ENCODE assay signal across 8 mouse cellular contexts in genomic region chr11:98342000-98342945, GRCm38 (mm10). TPM values are rescaled to one million over a fixed set of nuclear protein-coding genes. Genes with fewer than 3 reads are reported as not detected.
A peak's percentile ranks its signal among the peaks of the same experiment; 100 is the strongest.
DNase-seq lines count a peak whose midpoint lies in the region; ATAC-seq and TF ChIP-seq lines count a peak whose summit lies in the region.

No protein-coding gene starts in this region.

- DNase-seq in CD4-positive helper T cell, adult 2 months (ENCODE audit: low read depth, low spot score), result peak; percentile 84
- DNase-seq in brain, embryonic 14.5 days (ENCODE audit: low read depth), result peak; percentile 92
- DNase-seq in fibroblast of lung, adult 2 months (ENCODE audit: low read depth), result peak; percentile 82
- peak; percentile 95 for DNase-seq in kidney, postnatal 10 days
- DNase-seq in natural killer cell, adult 2 months (ENCODE audit: low spot score in 2 of 2), result peak; percentile 87 to 93

- H3K27ac ChIP-seq in heart, embryonic 14.5 days (replicated peaks in 1 of 2; ENCODE audit: control insufficient read depth in 1 of 2, insufficient read depth in 1 of 2, low read depth in 2 of 2, low read length in 2 of 2), result no peak overlapping the region
- H3K27ac ChIP-seq in liver, embryonic 12.5 days, result no peak overlapping the region
- H3K27ac ChIP-seq in stomach, embryonic 14.5 days (ENCODE audit: low read length), result no peak overlapping the region

- peak overlapping the region; percentile 84 for H3K4me2 ChIP-seq in heart, embryonic 14.5 days (ENCODE audit: low read length)
- H3K4me2 ChIP-seq in liver, embryonic 12.5 days, result peak overlapping the region; percentile 47
- H3K4me2 ChIP-seq in stomach, embryonic 14.5 days (replicated peaks; ENCODE audit: low read depth, low read length), result peak overlapping the region; percentile 59

- no peaks in the 10 kb centered on the region for H3K9me3 ChIP-seq in heart, embryonic 14.5 days (ENCODE audit: control insufficient read depth, low read length)
- H3K9me3 ChIP-seq in liver, embryonic 12.5 days (replicated peaks), result no peaks in the 10 kb centered on the region
- H3K9me3 ChIP-seq in stomach, embryonic 14.5 days (ENCODE audit: control insufficient read depth, low read depth, low read length), result no peaks in the 10 kb centered on the region

- peak overlapping the region; percentile 72 for H3K9ac ChIP-seq in heart, embryonic 14.5 days (ENCODE audit: low read length)
- no peak overlapping the region for H3K9ac ChIP-seq in liver, embryonic 12.5 days
- H3K9ac ChIP-seq in stomach, embryonic 14.5 days (replicated peaks; ENCODE audit: low read depth, low read length), result no peak overlapping the region

- 3% methylated on average over 29 of the region's 29 CpGs for WGBS in heart, embryonic 14.5 days
- 4% methylated on average over 28 of the region's 29 CpGs for WGBS in liver, embryonic 12.5 days (ENCODE audit: insufficient replicate concordance)
- 2% methylated on average over 29 of the region's 29 CpGs for WGBS in stomach, embryonic 14.5 days

- H3K27me3 ChIP-seq in heart, embryonic 14.5 days (ENCODE audit: control insufficient read depth, insufficient read depth, low read length), result peaks cover 53% of the 10 kb centered on the region
- H3K27me3 ChIP-seq in liver, embryonic 12.5 days (replicated peaks), result peaks cover 90% of the 10 kb centered on the region
- peaks cover 50% of the 10 kb centered on the region for H3K27me3 ChIP-seq in stomach, embryonic 14.5 days (ENCODE audit: control insufficient read depth, insufficient read depth, low read length)

- no peaks in the 10 kb centered on the region for H3K36me3 ChIP-seq in heart, embryonic 14.5 days (ENCODE audit: control insufficient read depth, insufficient read depth, low read length)
- no peaks in the 10 kb centered on the region for H3K36me3 ChIP-seq in liver, embryonic 12.5 days
- H3K36me3 ChIP-seq in stomach, embryonic 14.5 days (ENCODE audit: control insufficient read depth, insufficient read depth, low read length), result no peaks in the 10 kb centered on the region

- H3K4me3 ChIP-seq in heart, embryonic 14.5 days (ENCODE audit: control insufficient read depth in 1 of 2, insufficient read depth in 1 of 2, low read depth in 1 of 2, low read length in 2 of 2), result peak overlapping the region; percentile 44 to 47
- H3K4me3 ChIP-seq in liver, embryonic 12.5 days, result no peak overlapping the region
- peak overlapping the region; percentile 23 for H3K4me3 ChIP-seq in stomach, embryonic 14.5 days (ENCODE audit: low read depth, low read length)

- H3K4me1 ChIP-seq in heart, embryonic 14.5 days (ENCODE audit: control insufficient read depth in 2 of 2, insufficient read depth in 2 of 2, low read length in 2 of 2), result peaks cover 14 to 30% of the 10 kb centered on the region in 2 experiments; a peak in 3 of 4 replicates
- H3K4me1 ChIP-seq in liver, embryonic 12.5 days, result peaks cover 19% of the 10 kb centered on the region
- H3K4me1 ChIP-seq in stomach, embryonic 14.5 days (ENCODE audit: control insufficient read depth, insufficient read depth, low read length), result peaks cover 10% of the 10 kb centered on the region

- TF ChIP-seq POLR2A in brain, embryonic 14.5 days (IDR thresholded peaks at IDR 0.05; ENCODE audit: borderline replicate concordance, extremely low read depth, insufficient read depth, insufficient read length, poor library complexity, severe bottlenecking), result no peak

- peak; percentile 19; the same call in 1 of the 2 replicates for ATAC-seq in heart, embryonic 14.5 days (ENCODE audit: insufficient number of reproducible peaks, insufficient read depth, low FRiP score, low read depth)
- no peak for ATAC-seq in liver, embryonic 12.5 days
- ATAC-seq in stomach, embryonic 14.5 days (ENCODE audit: insufficient number of reproducible peaks, insufficient read depth, low FRiP score, low read depth), result peak; percentile 46; the same call in 1 of the 2 replicates

- TF ChIP-seq CTCF in brain, embryonic 14.5 days (IDR thresholded peaks at IDR 0.05; ENCODE audit: borderline replicate concordance, extremely low read depth, insufficient read depth, insufficient read length), result peak; percentile 100

RNA-seq across cellular contexts. Expression of gene Ppp1r1b, which starts 5.9 kb away (rescaled TPM):
- 6.9 and 18.2 TPM in 2 replicates for polyA plus RNA-seq in brain, embryonic 14.5 days (2012; rRNA removed)
- polyA plus RNA-seq in heart, embryonic 14.5 days (2014; fragmentation: Nextera tagmentation; extraction: Ambion mirVana), result 42.2 and 48.3 TPM in 2 replicates
- polyA plus RNA-seq in liver, embryonic 12.5 days (2016; fragmentation: Nextera tagmentation; extraction: Ambion mirVana), result 0.10 TPM in 1 of 2 replicates, not detected in the other
- 8.7 and 10.7 TPM in 2 replicates for polyA plus RNA-seq in stomach, embryonic 14.5 days (2014; fragmentation: Nextera tagmentation; extraction: Ambion mirVana)

RNA-seq across cellular contexts. Expression of gene Neurod2, which starts 12.8 kb away (rescaled TPM):
- 52.0 and 101 TPM in 2 replicates for polyA plus RNA-seq in brain, embryonic 14.5 days (2012; rRNA removed)
- not detected in 2 replicates for polyA plus RNA-seq in heart, embryonic 14.5 days (2014; fragmentation: Nextera tagmentation; extraction: Ambion mirVana)
- not detected in 2 replicates for polyA plus RNA-seq in liver, embryonic 12.5 days (2016; fragmentation: Nextera tagmentation; extraction: Ambion mirVana)
- polyA plus RNA-seq in stomach, embryonic 14.5 days (2014; fragmentation: Nextera tagmentation; extraction: Ambion mirVana), result not detected in 2 replicates

RNA-seq across cellular contexts. Expression of gene Stard3, which starts 15.9 kb away (rescaled TPM):
- polyA plus RNA-seq in brain, embryonic 14.5 days (2012; rRNA removed), result 66.1 and 124 TPM in 2 replicates
- polyA plus RNA-seq in heart, embryonic 14.5 days (2014; fragmentation: Nextera tagmentation; extraction: Ambion mirVana), result 33.1 and 35.4 TPM in 2 replicates
- 18.0 and 18.9 TPM in 2 replicates for polyA plus RNA-seq in liver, embryonic 12.5 days (2016; fragmentation: Nextera tagmentation; extraction: Ambion mirVana)
- 42.6 and 43.7 TPM in 2 replicates for polyA plus RNA-seq in stomach, embryonic 14.5 days (2014; fragmentation: Nextera tagmentation; extraction: Ambion mirVana)

RNA-seq across cellular contexts. Expression of gene Tcap, which starts 41.3 kb away (rescaled TPM):
- 0.38 and 0.48 TPM in 2 replicates for polyA plus RNA-seq in brain, embryonic 14.5 days (2012; rRNA removed)
- 169 and 178 TPM in 2 replicates for polyA plus RNA-seq in heart, embryonic 14.5 days (2014; fragmentation: Nextera tagmentation; extraction: Ambion mirVana)
- not detected in 2 replicates for polyA plus RNA-seq in liver, embryonic 12.5 days (2016; fragmentation: Nextera tagmentation; extraction: Ambion mirVana)
- polyA plus RNA-seq in stomach, embryonic 14.5 days (2014; fragmentation: Nextera tagmentation; extraction: Ambion mirVana), result 0.27 and 0.36 TPM in 2 replicates

RNA-seq across cellular contexts. Expression of gene Pnmt, which starts 44.0 kb away (rescaled TPM):
- 0.88 and 1.6 TPM in 2 replicates for polyA plus RNA-seq in brain, embryonic 14.5 days (2012; rRNA removed)
- polyA plus RNA-seq in heart, embryonic 14.5 days (2014; fragmentation: Nextera tagmentation; extraction: Ambion mirVana), result 0.70 and 0.86 TPM in 2 replicates
- 0.23 TPM in 1 of 2 replicates, not detected in the other for polyA plus RNA-seq in liver, embryonic 12.5 days (2016; fragmentation: Nextera tagmentation; extraction: Ambion mirVana)
- polyA plus RNA-seq in stomach, embryonic 14.5 days (2014; fragmentation: Nextera tagmentation; extraction: Ambion mirVana), result not detected in 2 replicates

Comparison
In these comparisons a context has a peak if more than half of its experiments do, and no peak if none do; other contexts are left out.
1. RNA of gene Neurod2, which starts 12.8 kb away (polyA plus RNA-seq): 52.0 to 101 TPM in brain, embryonic 14.5 days; not detected in heart, embryonic 14.5 days, not detected in liver, embryonic 12.5 days and not detected in stomach, embryonic 14.5 days; every median in the first group is over 10 times any median in the second.
2. Peak in every context shown above with its lines, with median percentiles within 50 percentile points of each other: DNase-seq and H3K4me2 ChIP-seq.